Mouse (Mus musculus) thymus, adult 18-20 months (tissue): Measurements from ENCODE around the gene Isg20.

Experiments used
- DNase-seq, 2 experiments: peaks; one replicate each; pipeline ENCODE4 v3.0.0; 2022; ENCODE audit warnings: mixed read lengths in 2 of 2

Gene Isg20

GRCm38 (mm10) chr7:78904175-78904574 lies 9.0 kb upstream of the Isg20 start:
- no peak for DNase-seq

- DNase-seq = no peak
These were observed 4.2 kb upstream of the Isg20 start for GRCm38 (mm10) chr7:78909026-78909425.

GRCm38 (mm10) chr7:78910336-78911098 lies 2.7 kb upstream of the Isg20 start:
- DNase-seq = no peak

DNA sequence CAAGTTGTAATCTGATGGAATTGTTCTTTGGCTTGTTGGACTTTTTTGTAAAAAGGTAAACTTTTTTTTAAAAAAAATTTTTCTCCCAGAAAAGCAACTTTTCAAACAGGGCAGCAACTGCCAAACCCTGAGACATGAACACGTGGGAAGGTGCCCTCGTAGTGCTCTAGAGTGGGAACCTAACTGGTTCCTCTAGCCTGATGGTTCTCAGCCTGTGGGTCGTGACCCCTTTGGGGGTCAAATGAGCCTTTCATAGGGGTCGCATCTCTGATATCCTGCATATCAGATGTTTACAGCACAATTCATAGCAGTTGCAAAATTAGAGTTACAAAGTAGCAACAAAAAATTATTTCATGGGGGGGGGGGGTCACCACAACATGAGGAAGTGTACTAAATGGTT lies 2.0 kb upstream of the Isg20 start:
- no peak for DNase-seq

- DNase-seq = peak in 1 of 2 experiments; percentile 42
These were observed 811 bp upstream of the Isg20 start for GRCm38 (mm10) chr7:78912253-78912973.

- DNase-seq = peak; percentile 33 to 44
These were observed 673 bp downstream of the Isg20 start for GRCm38 (mm10) chr7:78913649-78914544.

- no peak for DNase-seq
These were observed 1.3 kb downstream of the Isg20 start for GRCm38 (mm10) chr7:78914545-78914845.

DNA sequence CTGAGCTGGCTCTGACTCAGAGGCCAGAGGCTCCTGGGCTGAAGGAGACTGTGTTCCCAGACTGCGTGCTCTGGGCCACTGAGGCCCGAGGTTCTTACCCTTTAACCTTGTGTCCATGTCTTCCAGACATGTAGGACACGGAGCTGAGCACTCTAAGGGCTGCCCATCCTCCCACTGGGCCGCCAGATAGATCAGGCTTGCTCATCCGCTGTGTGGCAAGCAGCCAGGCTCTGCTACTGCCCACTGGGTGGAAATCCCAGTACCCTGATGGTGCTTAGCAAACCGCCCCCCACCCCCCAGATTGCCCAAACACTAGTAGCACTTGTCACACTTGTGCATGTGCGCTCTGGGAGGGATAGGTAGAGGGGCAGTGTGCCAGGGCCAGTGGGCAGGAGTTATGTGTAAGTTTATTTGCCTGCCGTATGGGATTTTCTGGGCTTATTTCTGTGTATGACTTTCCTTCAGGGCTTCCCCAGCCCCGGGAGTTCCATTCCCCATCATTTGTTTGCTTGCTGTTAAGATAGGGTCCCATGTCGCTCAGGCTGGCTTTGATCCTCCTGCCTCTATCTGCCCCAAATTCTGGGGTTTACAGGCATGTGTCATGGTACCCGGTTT lies 1.8 kb downstream of the Isg20 start:
- no peak for DNase-seq

DNA sequence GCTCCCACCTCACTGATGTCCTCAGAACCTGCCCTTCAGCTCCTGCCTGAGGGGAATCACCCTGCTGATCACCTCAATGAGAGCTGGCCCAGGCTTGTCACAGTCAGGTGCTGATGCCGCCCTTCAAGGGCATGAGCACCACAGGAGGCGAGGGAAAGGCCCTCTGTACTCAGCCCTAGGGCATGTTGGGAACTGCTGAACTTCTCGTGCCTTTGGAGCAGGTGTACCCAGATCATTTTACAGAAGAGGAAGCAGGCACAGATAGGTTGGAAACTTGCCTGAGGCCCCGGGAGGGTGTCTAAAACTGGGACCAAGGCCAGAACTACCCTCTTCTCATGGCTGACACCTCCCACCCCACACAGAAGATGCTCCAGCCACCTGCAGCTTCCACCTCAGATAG lies 5.5 kb downstream of the Isg20 start:
- DNase-seq = no peak

GRCm38 (mm10) chr7:78922506-78922905 lies 9.3 kb downstream of the Isg20 start:
- no peak for DNase-seq

DNA sequence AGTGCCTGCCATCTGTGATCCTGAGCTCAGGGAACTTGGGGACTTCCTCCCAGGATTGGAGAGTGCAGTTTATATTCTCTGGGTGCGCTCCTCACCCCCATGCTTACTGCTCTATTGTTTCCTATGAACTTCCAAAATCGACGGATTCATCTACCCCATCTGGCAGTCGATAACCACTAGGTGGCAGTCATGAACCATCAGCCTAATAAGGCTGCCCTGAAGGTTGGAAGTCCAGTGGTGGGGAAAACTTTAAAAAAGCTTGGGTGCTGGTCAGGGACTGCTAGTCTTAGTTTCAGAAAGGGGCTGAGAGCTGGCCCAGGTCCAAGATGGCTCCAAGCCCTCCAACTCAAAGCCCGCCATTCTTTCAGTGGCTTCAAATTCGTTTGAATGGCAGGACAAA lies 11.1 kb downstream of the Isg20 start:
- DNase-seq = no peak

GRCm38 (mm10) chr7:78924796-78925195 lies 11.6 kb downstream of the Isg20 start:
- no peak for DNase-seq

DNA sequence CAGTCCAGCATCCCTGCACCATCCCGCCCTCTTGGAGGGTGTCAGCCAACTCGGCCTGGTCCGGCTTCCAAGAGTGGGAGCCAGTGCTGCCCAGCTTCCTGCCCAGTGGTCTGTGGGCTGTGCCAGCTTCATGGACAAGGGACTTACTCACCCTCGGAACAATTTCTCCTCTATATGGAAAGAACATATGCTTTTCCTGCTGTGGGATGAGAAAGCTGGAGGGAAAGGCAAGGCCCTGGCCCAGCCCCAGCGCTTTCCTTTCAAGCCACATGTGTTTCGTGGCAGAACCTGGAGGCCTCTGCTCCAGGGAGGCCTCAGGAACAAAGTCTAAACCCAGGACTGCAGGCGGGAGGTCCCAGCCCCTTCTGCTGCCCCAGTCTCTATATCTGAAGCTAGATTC lies 12.5 kb downstream of the Isg20 start:
- no peak for DNase-seq

DNA sequence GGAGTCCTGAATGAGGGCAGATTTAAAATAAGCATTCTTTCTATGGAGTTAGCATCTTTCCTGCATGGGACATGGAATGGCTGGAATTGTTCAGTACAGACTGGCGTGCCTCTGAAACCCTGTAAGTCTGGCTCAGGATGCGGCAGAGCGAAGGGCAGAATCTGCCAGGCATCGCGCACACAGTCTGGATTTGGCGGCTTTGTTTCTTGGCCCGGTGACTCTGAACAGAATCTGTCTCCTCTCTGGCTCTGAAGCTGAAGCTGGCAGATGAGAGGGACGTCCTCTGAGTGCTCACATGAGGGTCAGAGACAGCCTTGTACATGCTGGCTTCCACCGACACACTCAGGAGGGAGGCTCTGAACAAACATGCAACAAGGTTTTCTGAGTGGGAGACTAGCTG lies 12.9 kb downstream of the Isg20 start:
- no peak for DNase-seq

DNA sequence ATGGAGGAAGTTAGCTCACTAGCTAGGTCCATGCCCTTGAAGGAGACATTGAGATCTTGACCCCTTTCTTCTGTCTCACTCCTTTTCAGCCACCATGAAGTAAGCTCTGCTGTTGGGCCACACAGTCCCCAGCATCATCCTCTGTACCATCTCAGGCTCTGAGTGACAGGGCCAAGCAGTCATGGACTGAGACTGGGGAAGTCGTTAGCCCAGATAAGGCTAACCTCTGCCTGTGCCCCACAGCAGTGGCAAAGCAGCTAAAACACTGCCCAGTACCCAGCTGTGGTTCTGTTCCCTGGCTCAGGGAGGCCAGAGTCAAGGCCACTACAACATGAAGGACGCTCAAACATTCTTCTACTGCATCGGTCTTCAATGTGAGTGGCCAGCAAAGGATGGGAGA lies 14.0 kb downstream of the Isg20 start:
- no peak for DNase-seq

GRCm38 (mm10) chr7:78938957-78939602 lies 25.9 kb downstream of the Isg20 start:
- no peak for DNase-seq

GRCm38 (mm10) chr7:78940971-78941370 lies 27.7 kb downstream of the Isg20 start:
- no peak for DNase-seq

DNA sequence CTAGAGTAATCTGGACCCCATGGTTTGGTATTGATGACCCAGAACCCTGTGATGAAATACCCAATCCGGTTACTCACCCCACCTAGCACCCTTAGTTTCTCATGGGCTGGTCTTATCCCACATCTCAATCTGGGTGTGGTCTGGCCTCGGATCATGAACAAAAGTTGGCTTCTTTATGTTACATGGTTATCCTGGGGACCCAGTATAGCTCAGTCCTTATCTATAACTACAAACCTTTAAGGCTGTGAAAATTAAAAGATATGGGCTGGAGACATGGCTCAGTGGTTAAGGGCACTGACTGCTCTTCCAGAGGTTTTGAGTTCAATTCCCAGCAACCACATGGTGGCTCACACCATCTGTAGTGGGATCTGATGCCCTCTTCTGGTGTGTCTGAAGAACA lies 29.3 kb downstream of the Isg20 start:
- no peak for DNase-seq

DNA sequence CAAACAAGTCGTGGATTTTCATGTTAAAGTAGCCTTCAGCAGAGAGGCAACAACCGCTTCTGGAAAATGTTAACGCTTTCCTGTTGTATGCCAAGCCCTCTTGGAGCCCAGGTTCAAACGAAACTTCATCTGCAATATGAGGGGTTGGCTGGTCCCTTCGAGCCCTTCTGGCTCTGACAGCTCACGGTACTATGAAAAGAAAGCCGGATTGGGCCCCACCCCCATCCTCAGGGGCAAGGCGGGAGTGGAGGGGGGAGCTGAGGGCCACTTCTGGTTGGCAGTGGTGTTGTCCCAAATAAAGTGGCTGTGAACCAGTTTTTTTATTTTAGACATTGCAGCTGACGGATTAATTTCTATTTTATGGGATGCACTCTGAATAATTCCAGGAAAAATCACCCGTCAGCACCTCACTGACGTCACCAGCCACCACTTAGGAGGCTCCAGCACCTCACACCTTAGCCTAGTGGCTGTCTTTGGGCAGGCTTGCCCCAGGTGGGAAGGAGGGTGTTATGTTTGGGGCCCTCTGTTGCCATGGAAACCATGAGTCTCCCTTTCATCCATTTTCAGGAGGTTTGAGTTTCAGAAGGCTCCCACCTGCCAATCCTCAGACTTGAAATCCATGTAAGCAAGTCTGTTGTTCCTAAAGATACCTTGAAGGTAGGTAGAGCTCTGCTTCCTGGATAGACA lies 40.8 kb downstream of the Isg20 start:
- DNase-seq = no peak

DNA sequence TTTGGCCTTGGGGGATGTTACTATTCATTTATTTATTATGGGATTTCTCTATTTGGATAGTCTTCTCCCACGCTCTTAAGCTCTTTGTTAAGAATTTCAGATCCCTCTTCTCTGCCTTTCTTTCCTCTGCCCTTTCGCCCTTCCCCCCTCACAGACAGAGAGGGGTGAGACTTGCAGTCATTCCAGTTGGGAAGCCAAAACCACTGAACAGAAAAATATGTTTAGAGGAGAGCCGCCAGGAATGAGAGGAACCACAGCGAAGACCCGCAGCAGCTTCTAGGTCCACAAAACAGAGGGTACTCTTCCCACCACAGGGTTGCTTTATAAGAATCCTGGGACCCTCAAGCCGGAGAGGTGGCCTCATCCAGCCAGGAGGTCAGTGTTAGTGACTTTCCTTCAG lies 41.4 kb downstream of the Isg20 start:
- DNase-seq = no peak

- DNase-seq = no peak
These were observed 41.9 kb downstream of the Isg20 start for GRCm38 (mm10) chr7:78955086-78955485.

GRCm38 (mm10) chr7:78958499-78959073 lies 45.4 kb downstream of the Isg20 start:
- DNase-seq = no peak
